Mouse (Mus musculus) stomach, postnatal 0 days (tissue): ENCODE results near the gene Gm15155. TPM values are rescaled to one million over a fixed set of nuclear protein-coding genes. Genes with fewer than 3 reads are reported as not detected.
A peak's percentile ranks its signal among the peaks of the same experiment; 100 is the strongest.

Source experiments
- ATAC-seq: fragments of 200-750 bp; cut with Nextera tagmentation; 2 replicates; pipeline ENCODE4 v1.8.0; 2017; ENCODE audit not compliant: low FRiP score, low TSS enrichment
- DNase-seq: peaks from one replicate; pipeline ENCODE4 v3.0.0-alpha.2; 2016; ENCODE audit warnings: low spot score
- H3K27ac ChIP-seq: fragments of 300-500 bp; sonication (generic); replicated peaks from 2 replicates; pipeline ENCODE4 v1.5.1; 2014; ENCODE audit warnings: mild to moderate bottlenecking, control low read depth
- H3K27me3 ChIP-seq: fragments of 300-500 bp; sonication (generic); 2 replicates; pipeline ENCODE4 v1.6.1; 2014; ENCODE audit warnings: low read length; ENCODE audit not compliant: control insufficient read depth, insufficient read depth
- H3K36me3 ChIP-seq: fragments of 300-500 bp; sonication (generic); 2 replicates; pipeline ENCODE4 v1.6.1; 2014; ENCODE audit warnings: low read length, mixed read lengths; ENCODE audit not compliant: control insufficient read depth, insufficient read depth
- H3K4me1 ChIP-seq: fragments of 300-500 bp; sonication (generic); replicated peaks from 2 replicates; pipeline ENCODE4 v1.6.1; 2014; ENCODE audit warnings: antibody characterized with exemption; ENCODE audit not compliant: control insufficient read depth, insufficient read depth
- H3K4me2 ChIP-seq: fragments of 300-500 bp; sonication (generic); replicated peaks from 2 replicates; pipeline ENCODE4 v1.6.1; 2014; ENCODE audit warnings: low read depth, mild to moderate bottlenecking, control low read depth, moderate library complexity
- H3K4me3 ChIP-seq: fragments of 300-500 bp; sonication (generic); 2 replicates; pipeline ENCODE4 v1.5.1; 2014; ENCODE audit warnings: low read depth, low read length, control low read depth
- H3K9ac ChIP-seq: fragments of 300-500 bp; sonication (generic); 2 replicates; pipeline ENCODE4 v1.6.1; 2014; ENCODE audit warnings: mild to moderate bottlenecking, low read length, control low read depth, mixed read lengths
- H3K9me3 ChIP-seq: fragments of 300-500 bp; sonication (generic); 2 replicates; pipeline ENCODE4 v1.6.1; 2016; ENCODE audit warnings: low read length; ENCODE audit not compliant: control insufficient read depth
- CTCF ChIP-seq: IDR thresholded peaks from 2 replicates; pipeline ENCODE4 v1.5.1; 2016; ENCODE audit warnings: antibody characterized with exemption, low read depth, mild to moderate bottlenecking, moderate library complexity
- EP300 ChIP-seq: optimal IDR thresholded peaks from 2 replicates; pipeline ENCODE3; 2016; ENCODE audit warnings: antibody characterized with exemption
- WGBS: fragments of 180-500 bp; shearing (Covaris S2); extraction: QIAGEN DNeasy Blood & Tissue Kit; methylation state at CpG from one replicate; pipeline ENCODE4 v1.1.7; 2014; 5-methylcytosine and 5-hydroxymethylcytosine counted together
- polyA plus RNA-seq: library from polyadenylated mRNA; unstranded; fragments of >200 nt; fragmentation: Nextera tagmentation; extraction: Ambion mirVana; gene quantifications from 2 replicates; pipeline ENCODE4 v1.2.1, GENCODE M21; 2015

The Gm15155 gene
- polyA plus RNA-seq, 1 experiment from 2014 or later = not detected

DNA sequence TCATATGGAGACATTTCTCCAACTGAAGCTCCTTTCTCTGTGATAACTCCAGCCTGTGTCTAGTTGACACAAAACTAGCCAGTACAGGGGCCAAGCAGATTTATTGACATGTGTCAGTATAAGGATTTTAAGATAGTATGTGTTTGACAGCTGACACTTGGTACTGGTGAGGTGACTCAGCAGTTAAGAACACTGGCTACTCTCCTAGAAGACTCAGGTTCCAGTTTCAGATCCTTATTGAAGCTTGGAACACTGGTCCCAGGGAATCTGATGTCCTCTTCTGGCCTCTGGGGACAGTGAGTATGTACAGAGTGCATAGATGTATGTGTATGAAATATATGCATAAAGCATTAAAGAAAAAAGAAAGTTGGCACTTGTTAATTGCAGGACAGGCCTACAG, 28.2 kb upstream of the Gm15155 start:
- TF ChIP-seq EP300 (no peak), CTCF (no peak)
- Histone ChIP-seq H3K4me1 (no peaks in the 10 kb centered on the region), H3K4me2 (no peak overlapping the region), H3K4me3 (no peak overlapping the region), H3K9ac (no peak overlapping the region), H3K27ac (no peak overlapping the region), H3K27me3 (no peaks in the 10 kb centered on the region), H3K36me3 (no peaks in the 10 kb centered on the region), H3K9me3 (no peaks in the 10 kb centered on the region)
- ATAC-seq = no peak
- no peak for DNase-seq

DNA sequence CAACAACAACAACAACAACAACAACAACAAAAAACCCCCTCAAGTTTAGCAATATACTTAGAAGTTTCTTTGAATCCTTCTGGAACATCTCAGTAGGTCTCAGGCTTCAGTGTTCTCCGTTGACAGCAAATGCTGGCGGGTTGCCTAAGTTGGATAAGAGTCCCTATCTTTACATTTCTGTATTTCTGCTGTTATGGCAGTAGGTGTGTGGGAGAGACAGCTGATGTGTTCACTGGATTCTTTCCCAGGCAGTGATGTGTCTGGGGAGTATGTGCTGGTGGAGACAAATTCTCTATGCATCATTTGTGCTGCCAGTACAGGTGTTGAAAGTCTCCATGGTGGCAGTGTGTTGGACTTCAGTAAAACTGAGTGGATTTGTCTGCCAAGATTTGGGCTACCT, 23.3 kb upstream of the Gm15155 start:
- no peaks in the 10 kb centered on the region for H3K36me3 ChIP-seq
- H3K9ac ChIP-seq = no peak overlapping the region
- H3K27me3 ChIP-seq = no peaks in the 10 kb centered on the region
- no peaks in the 10 kb centered on the region for H3K9me3 ChIP-seq
- H3K27ac ChIP-seq = no peak overlapping the region
- no peak overlapping the region for H3K4me3 ChIP-seq
- no peak for ATAC-seq
- H3K4me2 ChIP-seq = no peak overlapping the region
- DNase-seq = no peak
- no peaks in the 10 kb centered on the region for H3K4me1 ChIP-seq
- 78% methylated on average over 2 of the region's 2 CpGs for WGBS
- TF ChIP-seq CTCF = no peak

DNA sequence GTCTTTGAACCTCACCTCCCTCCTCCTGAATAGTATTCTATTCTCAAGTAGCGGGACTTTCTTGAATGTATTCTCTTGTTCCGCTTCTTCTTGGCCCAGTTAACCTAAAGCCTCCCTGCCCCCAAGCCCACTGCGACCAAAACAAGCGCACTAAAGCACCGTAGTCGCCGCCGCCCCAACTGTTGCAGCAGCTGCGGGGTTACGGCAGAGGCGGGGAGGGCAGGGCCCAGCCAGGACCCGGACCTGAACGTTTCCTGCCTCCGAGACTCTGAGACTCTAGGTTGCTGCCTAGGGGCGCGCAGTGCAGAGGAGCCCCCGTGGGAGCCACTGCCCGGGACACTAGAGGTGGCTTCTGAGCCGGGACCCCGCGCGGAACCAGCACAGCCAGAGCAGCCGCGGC, 2.0 kb upstream of the Gm15155 start:
- peak overlapping the region; percentile 35; the same call in 1 of the 2 replicates for H3K9ac ChIP-seq
- H3K4me2 ChIP-seq = peak overlapping the region; percentile 60
- WGBS = 10% methylated on average over 24 of the region's 24 CpGs
- no peaks in the 10 kb centered on the region for H3K4me1 ChIP-seq
- H3K9me3 ChIP-seq = no peaks in the 10 kb centered on the region
- no peaks in the 10 kb centered on the region for H3K36me3 ChIP-seq
- DNase-seq (no peak), ATAC-seq (no peak)
- peak overlapping the region; percentile 43 for H3K4me3 ChIP-seq
- H3K27ac ChIP-seq = no peak overlapping the region
- no peaks in the 10 kb centered on the region for H3K27me3 ChIP-seq
- TF ChIP-seq CTCF = no peak
- TF ChIP-seq EP300 = no peak

DNA sequence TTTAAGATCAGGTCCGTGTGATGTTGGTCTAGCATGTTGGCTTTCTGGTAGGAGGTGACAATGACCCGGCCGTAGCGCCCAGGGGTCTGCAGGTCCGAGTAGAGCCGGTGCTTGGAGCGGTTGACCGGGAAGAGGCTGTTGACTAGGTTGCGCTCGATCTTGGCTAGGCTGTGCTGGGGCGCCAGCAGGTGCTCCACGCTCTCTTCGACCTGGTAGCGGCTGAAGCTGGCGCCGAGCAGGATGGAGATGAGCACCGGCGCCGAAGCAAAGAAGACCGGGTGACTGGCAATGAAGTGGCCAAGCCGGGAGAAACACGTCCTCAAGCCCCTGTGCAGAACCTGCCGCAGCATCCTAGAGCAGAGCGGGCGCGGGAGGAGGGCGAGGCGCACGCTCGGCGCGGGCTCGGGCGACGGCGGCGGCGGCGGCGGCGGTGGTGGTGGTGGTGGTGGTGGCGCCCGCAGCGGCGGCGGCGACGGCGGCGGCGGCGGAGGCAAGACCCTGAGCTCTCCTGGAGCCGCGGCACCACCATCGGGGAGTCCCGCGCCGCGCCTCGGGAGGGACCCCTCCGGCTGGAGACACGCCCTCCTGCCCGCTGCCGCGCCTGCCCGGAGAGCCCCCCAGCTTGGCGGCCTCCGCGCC, 1.5 kb upstream of the Gm15155 start:
- TF ChIP-seq CTCF = no peak
- TF ChIP-seq EP300 = no peak
- H3K4me1 ChIP-seq = no peaks in the 10 kb centered on the region
- no peaks in the 10 kb centered on the region for H3K36me3 ChIP-seq
- 0 out of 2 replicates have a peak overlapping the region, but pooled peaks have one; percentile 4 for H3K27ac ChIP-seq
- H3K4me3 ChIP-seq = peak overlapping the region; percentile 43
- H3K9me3 ChIP-seq = no peaks in the 10 kb centered on the region
- peak overlapping the region; percentile 35; the same call in 1 of the 2 replicates for H3K9ac ChIP-seq
- peak; percentile 13 for DNase-seq
- peak overlapping the region; percentile 60 for H3K4me2 ChIP-seq
- ATAC-seq = no peak; the same call in 1 of the 2 replicates
- WGBS = 9% methylated on average over 30 of the region's 69 CpGs
- no peaks in the 10 kb centered on the region for H3K27me3 ChIP-seq

DNA sequence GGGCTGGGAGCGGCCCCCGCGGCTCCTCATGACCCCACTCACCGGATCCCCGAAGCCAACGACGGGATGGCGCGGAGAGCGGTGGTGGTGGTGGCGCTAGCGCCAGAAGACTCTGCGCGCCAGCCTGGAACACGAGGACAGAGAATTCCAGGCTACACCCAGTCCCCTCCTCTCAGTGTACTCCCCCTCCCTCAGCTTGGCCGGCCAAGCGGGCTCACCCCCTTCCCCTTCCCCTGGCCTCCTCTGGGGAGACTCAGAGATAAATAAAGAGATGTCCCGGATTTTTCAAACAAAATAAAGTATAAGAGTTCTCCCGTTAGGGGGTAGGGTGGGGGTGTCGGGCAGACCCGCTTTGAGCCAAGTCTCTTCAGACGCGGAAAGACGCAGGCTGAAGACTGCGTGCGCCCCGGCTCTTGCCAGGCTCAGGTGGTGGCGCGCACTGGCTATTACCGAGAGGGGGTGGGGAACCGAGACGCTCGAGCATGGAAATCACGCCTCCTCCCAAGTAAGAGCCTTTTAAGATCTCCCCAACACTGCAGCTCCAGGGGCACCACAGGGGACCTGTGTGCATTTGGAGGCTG, 750 bp upstream of the Gm15155 start, which contains the start of gene Ptchd1:
Gene Ptchd1 (minus strand): TSS at position 114 of the 581 bp plus-strand sequence.
- DNase-seq = peak; percentile 14
- WGBS = 14% methylated on average over 25 of the region's 34 CpGs
- no peak for TF ChIP-seq CTCF
- no peak for TF ChIP-seq EP300

DNA sequence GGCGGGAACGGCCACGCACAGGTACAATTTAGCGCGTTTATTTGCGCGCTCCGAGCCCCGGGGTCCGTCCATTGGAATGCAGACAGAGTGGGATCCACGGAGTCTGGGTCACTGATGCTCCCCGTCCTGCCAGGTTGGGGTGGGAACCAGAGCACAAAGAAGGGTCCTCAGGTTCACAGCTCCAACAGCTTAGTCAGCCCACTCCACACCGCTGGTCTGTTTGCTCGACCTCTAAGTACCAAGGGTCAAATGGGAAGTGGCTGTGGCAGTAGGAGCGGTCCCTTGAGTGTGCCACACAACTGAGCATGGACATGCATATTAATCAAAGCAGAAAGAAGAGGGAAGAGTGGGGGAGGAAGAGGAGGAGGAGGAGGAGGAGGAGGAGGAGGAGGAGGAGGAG, 354 bp downstream of the Gm15155 start:
- ATAC-seq (no peak; the same call in 1 of the 2 replicates), DNase-seq (peak; percentile 10)
- Histone ChIP-seq H3K4me2 (peak overlapping the region; percentile 60), H3K9ac (no peak overlapping the region), H3K27me3 (no peaks in the 10 kb centered on the region), H3K4me3 (peak overlapping the region; percentile 43), H3K9me3 (no peaks in the 10 kb centered on the region), H3K4me1 (no peaks in the 10 kb centered on the region), H3K27ac (no peak overlapping the region), H3K36me3 (no peaks in the 10 kb centered on the region)
- 11% methylated on average over 15 of the region's 15 CpGs for WGBS
- no peak for TF ChIP-seq EP300
- no peak for TF ChIP-seq CTCF

More for the DNA sequence above, 750 bp upstream of the Gm15155 start, which contains the start of gene Ptchd1:
- Histone ChIP-seq H3K4me3 (peak within 1 kb of the TSS; percentile 43), H3K27ac (0 out of 2 replicates have a peak within 1 kb of the TSS, but pooled peaks have one; percentile 4), H3K4me2 (peak within 1 kb of the TSS; percentile 60), H3K9me3 (no peaks in the 10 kb centered on the region), H3K4me1 (no peaks in the 10 kb centered on the region), H3K9ac (peak within 1 kb of the TSS; percentile 35; the same call in 1 of the 2 replicates), H3K36me3 (no peaks in the 10 kb centered on the region), H3K27me3 (no peaks in the 10 kb centered on the region)
- ATAC-seq = peak; percentile 60; the same call in 1 of the 2 replicates
